Mouse (Mus musculus) liver, adult 2 months (tissue): Measurements from ENCODE around the gene Eea1.

ENCODE experiments used
- CTCF ChIP-seq: fragments of 200-500 bp; IDR thresholded peaks from 2 replicates; pipeline ENCODE4 v1.5.1; 2011; ENCODE audit warnings: low read depth, low read length, control low read depth
- POLR2A ChIP-seq: fragments of 200-500 bp; IDR thresholded peaks from 2 replicates; pipeline ENCODE4 v1.6.1; 2011; ENCODE audit warnings: low read length, control low read depth; ENCODE audit not compliant: insufficient read depth; ENCODE audit errors: extremely low read depth

DNA sequence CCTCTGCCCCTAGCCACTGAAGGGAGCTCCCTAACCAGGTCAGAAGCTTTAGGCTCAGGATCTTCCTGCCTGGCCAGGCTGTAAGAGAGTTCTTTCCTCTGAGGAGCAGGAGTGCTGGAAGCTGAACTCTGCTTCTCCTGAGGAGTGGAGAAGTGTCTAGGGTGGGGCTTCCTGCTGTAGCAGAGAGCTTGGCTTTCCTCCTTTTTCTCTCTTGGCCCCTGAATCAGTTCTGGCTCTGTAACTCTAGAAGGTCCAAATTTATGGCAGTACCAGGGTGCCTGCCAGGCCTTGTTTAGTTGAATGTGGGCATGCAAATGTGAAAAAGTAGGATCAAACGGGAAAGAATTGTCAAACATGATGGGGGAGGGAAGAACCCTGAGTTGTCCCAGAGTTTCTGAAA lies 17.1 kb downstream of the Eea1 start:
- no peak for TF ChIP-seq CTCF
- no peak for TF ChIP-seq POLR2A
